Mouse (Mus musculus) yolk sac, embryonic 10.5 days (tissue): Measurements from ENCODE around the gene Rtkn2.

Experiments
- DNase-seq: peaks from one replicate; pipeline ENCODE4 v3.0.0-alpha.2; 2017; ENCODE audit warnings: low spot score

The Rtkn2 gene

DNA sequence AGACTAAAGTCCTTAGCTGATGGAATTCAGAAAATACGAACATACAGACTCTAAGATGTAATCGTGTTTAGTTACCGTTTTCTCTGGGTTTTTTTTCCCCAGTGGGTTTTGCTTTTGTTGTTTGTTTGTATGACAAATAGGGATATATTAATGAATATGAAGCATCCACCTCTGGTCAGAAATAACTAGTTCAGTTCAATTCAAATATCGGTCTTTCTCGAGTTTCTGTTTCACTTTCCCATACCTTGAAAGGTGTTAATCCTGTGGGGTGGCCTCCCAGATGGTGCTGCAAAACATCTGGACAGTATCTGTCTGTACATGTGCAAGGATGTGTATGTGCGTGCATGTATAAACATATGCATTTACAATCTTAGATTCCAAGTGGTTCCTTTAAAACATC is 61.0 kb downstream of the Rtkn2 start:
- DNase-seq = no peak

DNA sequence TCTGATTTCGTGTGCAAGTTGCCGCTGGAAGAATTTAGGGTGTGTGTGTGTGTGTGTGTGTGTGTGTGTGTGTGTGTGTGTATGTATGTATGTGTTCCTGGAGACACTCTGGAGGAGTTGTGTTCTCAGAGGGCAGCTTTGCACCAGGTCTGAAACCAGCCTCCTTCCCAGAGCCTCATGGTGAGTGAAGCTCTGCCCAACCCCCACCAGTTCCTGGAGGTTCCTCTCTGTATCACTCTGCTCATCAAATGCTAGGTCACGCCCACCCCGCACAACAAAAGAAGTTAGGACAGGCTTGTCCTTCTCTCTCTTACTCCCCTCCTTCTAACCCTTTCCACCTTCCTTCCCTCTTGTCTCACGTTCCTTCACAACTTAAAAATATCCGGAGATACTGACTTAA is 64.6 kb downstream of the Rtkn2 start:
- no peak for DNase-seq

DNA sequence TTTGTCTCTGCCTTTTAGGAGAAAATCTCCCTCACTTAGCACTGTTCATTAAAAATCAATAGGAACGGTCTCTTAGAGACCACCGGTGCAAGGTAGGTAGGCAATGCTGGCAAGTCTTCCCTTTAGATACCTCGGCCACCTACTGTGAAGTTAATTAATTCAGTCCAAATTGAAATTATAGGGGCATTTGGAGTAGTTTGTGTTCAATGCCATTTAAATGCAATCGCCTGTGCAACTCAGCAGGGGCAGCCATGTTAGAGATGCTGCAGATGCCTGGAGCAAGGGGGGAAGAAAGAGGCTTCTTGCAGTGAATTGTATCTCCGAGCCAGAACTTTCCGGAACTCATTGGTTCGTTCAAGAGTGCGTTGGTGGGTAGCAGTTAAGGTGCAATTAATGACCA is 65.5 kb downstream of the Rtkn2 start:
- DNase-seq = no peak

DNA sequence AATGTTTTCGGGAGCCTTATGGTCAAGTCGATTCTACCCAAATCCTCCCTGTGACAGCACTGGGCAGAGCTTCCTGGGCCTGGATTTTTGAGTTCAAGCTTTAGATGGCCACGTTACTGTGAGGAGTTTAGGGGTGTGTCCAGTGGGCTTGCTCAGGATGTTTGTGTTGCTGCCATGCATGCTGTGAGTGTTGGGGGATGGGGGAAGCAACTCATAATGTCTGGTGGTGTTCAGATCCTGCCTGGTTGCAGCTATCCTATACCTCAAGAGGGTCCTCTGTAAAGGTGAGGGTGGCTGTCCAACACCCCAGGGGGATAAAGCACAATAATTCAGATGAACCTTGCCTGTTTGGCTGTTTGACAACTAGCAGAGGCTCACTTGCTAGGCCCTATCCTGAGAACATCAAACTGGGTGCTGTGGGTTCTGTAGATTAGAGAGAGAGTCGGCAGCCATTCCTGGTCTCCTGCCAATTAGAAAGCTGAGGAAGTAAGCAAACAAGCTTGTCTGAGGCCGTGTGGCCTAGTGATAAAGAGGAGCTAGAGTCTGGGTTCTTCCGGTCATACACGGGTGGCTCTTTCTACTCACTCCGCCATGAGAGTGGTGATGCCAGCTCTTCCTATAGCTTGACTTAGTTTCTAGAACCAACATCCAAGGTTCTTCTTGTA is 69.4 kb downstream of the Rtkn2 start:
- DNase-seq = no peak

DNA sequence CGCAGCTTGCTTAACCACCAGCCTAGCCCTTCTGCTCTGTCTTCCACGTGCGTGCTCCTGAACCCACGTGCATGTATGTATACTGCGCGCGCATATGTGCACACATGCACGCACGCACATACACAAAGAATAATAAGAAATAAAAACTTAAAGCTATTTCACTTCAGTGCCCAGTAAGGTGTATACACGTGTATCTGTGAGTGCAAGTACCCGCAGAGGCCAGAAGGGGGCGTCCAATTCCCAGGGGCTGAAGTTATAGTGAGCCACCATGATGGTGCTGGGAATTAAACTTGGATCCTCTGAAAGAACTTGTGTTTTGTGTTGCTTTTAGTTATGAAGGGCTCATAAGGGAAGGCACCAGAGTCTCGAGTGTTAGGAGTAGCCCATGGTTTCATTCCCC is 71.5 kb downstream of the Rtkn2 start:
- DNase-seq = no peak

DNA sequence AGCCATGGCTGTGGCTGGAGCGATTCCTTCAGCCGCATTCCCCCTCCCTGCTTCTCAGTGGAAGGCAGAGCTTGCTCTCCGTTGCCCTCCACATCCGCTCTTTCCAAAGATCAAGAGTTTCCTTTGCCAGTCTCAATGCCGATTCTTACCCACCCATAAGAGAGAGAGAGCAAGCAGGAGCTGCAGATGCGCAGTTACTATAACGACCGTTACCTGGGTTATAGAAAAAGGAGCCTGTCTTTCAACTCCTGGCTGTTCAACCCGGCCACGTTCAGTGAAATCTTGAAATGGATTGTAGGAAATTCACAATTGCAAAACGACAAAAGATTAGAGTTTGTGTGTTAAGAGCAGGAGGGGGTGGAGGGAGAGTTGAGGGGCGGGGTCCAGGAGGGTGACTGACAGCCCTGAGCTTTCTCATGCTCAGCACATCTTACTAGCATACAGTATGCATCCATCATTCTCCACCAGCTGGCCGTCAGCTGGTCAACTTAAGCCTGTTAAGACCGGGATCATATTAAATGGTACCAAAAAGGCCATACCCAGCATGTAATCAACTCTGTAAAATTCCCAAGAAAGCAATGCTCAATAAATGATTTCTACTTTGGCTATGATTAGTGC is 72.1 kb downstream of the Rtkn2 start:
- DNase-seq = no peak

DNA sequence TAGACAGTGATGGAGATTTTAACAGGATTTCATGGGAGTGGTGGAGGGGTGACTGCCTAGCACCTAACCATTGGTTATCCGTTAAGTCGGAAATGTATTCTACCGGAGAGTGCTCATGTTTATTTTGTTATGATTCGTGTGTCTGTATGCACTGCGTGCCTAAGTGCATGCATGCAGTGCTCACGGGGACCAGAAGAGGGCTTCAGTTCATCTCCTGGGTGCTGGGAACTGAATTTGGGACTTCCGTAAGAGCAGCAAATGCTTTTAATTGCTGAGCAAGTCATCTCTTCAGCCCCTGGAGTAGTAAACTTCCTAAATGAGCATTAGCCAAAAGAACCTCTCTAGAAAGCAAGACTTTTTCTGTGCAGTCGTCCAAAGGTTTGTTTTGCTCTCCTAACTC is 72.9 kb downstream of the Rtkn2 start:
- DNase-seq = no peak

DNA sequence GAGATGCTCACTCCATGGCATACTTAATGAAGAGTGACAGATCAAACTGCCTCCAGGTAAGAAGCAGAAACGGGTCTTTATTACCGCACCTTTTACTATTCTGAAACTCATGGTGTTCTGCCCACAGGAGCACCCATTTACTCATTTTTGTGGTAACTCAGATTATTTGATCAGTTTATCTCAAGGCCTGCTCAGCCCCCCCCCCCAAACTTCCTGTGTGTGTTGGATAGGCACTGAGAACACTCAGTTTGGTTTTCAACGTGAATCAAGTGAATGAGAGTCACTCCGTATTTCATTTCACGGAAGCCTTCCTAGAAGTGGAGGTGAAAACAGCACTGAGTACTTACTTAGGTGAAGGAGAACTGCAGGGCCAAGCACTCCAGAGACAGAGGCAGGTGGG is 74.8 kb downstream of the Rtkn2 start:
- DNase-seq = no peak

DNA sequence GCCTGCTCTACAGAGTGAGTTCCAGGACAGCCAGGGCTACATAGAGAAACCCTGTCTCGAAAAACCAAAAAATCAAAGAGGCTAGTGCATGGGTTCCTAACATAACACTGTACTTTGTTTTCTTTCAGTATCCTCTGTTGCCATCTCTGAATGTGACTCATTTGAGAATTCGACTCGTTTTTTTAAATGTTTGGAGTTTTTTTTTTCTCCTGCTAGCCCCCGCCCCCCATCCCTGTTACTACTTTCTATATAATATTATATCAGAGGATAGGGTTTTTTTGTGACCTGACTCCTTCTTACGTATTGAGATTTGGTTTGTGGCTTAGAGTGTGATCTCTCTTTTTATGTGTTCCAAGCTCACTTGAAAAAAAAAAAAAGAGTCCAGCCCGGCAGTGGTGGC is 75.3 kb downstream of the Rtkn2 start:
- DNase-seq = no peak

DNA sequence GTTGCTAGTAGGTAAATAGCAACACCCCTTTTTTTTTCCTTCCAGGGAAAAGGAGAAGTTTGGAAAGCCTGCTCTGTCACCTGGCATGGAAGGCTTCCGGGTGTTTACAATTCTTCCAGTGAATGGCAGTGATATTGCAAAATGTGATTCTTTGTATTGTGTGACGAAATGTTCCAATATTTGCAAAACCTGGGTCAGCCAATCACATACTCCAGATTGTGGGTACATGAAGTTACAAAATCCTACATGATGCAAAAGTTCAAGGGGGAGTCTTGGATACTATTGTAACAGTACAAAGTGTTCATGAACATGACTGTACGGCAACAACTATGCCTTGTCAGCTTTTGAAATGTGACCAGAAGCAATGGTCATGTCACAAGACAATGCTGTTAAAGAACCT is 78.5 kb downstream of the Rtkn2 start:
- DNase-seq = no peak

DNA sequence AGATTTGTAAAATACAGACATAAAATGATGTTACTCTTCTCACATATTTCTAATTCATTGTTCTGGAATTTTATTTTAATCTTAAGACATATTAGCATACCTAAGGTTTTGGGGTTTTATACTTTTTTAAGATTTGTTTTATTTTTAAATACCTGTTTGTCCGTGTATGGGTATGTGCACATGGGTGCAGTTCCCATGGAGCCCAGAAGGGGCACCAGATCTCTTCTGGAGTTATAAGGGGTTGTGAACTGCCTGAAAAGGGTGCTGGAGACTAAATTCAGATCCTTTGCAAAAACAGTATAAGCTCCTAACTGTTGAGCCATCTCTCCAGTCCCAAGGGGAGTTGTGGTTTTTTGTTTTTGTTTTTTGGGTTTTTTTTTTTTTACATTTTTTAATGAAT is 79.0 kb downstream of the Rtkn2 start:
- DNase-seq = no peak

DNA sequence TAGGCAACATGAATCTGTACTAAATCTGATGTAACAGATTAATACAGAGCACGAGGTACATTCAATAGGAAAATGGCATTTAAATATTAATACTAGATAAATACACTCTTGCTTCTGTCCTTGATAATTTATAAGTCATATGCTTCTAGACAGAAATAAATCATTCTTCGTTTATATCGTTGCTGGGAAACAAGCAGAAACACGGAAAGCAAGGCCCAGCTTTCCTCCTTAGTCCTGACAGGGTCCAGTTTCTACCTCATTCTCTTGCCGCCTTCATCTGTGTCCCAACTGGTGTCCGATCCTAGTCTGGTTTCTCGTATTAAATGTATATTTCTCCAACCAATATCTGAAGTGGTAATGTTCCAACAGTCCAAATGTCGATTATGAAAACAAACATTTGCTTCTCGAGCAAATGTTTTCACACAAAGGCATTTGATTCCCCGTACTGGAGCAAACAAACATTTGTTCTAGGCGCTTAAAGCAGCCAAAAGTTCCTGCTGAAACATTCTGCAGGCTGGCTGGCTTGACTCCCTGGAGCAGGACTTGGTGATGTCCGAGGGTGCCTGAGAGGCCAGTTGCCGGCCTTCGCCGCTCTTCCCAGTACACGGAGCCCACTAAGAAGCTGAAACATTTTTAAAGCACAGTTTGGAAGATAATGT is 81.3 kb downstream of the Rtkn2 start:
- no peak for DNase-seq

DNA sequence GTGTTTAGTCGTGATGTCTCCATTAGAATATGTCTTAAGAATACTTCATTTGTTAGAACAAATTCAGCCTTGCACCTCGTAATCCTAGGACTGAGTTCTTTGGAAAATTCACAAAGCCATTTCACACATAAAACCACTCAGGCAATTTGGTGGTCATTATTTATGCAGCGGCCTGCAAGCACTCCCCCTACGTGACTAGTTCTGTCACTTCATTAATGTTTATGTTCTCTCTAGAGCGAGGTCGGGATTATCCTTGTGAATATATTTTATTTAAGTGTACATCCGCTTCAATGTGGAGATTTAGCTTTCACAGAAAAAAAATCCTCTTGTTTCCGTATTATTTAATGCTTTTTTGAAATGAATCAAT is 81.9 kb downstream of the Rtkn2 start:
- DNase-seq = no peak

DNA sequence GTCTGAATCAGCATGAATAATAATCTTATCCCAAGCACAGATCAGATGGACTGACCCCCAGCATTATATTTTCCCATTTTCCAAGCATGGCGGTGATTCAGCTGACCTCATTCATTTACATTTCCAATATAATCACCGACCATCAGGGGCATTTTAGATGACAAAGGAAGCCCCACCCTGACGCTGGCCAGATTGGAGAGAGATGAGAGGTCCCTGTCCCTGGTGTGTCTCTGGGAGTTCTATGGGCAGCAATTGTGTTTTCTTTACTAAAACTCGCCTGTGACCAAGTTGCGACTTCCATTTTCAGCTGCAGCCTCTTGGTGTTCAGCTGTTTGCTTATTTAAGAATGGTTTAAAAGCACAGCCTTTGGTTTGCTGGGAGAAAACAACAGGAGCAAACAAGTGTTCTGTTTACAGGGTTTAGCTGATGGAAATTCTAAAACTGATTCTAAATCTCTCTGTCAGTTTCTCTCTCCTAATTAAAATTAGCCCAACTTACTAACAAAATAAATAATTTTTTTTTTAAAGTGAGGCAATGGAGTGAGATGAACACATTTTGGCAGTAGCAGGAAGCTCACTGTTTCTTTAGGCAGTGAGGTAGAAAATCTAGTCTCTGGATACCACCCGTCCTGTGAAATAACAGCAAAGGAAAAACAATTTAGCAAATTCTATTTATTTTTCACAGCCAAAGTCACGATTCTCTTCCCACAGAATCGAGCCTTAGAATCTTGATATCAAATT is 84.6 kb downstream of the Rtkn2 start:
- no peak for DNase-seq

DNA sequence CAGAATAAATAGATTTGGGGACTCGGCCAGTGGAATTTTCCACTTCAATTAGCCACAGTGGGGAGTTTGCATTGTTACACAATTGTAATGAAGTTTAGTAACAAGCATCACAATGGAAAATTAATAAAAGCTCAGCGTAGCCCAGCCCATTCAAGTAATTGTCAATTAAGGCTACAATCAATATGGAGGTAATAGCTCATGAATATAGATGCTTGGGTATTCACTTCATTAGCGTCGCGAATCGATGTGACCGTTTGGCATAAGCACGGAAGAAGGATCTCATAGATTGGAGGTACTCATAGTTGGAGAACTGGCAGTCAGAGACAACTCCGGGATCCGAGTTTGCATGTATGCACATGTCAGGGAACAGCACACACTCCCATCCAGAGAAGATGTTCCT is 85.2 kb downstream of the Rtkn2 start:
- no peak for DNase-seq

DNA sequence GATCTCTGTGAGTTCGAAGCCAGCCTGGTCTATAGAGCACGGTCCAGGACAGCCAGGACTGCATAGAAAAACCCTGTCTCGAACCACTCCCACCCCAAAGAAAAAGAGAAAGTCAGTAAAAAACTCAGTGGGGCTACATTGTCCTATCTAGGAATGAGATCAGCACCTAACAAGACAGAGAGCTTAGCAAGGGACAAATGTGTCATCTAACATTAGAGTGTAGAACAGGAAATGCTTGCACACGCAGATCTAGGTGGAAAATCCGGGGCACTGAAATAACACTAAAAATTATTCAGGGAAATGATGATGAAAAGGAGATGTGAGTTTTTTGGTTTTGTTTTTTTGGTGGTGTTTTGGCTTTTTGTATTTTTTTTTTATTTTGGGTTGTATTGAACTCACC is 86.8 kb downstream of the Rtkn2 start:
- DNase-seq = no peak

DNA sequence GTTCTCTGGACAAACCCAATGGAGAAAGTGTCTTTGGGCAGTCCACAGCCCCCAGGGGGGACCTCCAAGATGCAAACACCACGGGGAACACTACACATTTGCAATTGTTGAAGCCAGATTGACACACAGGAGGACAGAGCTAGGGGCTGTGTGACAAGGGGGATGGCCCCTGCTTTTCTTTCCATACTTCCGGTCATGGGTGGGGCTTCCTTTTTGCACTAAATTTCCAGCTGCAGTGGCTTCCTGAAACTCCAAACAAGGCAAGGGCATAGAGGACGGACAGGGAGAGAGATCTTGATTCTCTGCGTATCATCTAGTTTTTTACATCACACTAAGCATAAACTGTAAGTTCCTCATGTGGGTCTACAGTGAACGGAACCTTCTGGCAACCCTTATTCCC is 88.6 kb downstream of the Rtkn2 start:
- DNase-seq = no peak

DNA sequence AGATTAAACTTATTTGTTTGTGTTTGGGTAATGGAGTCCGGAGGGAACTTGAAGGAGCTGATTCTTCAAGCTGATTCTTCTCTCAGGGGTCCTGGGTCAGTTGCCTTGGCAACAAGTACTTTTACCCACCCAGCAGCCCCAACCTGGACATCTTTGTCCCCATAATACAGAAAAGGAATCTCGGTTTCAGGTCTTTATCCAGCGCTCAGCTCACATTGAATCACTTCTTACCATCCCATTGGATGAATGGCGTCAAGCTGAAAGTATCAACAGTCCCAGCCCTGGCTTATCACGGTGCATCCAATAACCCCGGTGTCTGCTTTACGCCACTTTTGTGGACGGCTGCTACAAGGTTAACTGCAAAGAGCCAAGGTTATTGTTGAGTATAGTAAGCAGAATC is 89.1 kb downstream of the Rtkn2 start:
- DNase-seq = no peak

DNA sequence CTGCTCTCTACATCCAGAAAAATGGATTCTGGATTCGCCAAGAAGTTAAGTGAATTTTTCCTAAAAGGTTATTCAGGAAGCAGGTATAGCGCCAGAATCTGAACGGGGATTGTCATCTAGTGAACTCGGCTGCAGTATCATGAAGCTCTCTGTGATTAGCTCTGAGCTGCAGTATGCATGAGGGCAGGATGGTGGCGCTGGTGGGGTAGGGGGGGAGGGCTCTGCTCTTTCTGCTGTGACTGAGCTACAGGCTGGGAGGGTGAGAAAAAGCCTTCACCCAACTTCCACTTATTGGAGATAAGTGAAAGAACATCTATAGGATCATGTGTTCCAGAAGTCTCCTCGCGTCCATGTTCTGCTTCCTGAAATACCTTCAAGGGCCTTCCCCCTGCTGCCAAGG is 91.7 kb downstream of the Rtkn2 start:
- no peak for DNase-seq

DNA sequence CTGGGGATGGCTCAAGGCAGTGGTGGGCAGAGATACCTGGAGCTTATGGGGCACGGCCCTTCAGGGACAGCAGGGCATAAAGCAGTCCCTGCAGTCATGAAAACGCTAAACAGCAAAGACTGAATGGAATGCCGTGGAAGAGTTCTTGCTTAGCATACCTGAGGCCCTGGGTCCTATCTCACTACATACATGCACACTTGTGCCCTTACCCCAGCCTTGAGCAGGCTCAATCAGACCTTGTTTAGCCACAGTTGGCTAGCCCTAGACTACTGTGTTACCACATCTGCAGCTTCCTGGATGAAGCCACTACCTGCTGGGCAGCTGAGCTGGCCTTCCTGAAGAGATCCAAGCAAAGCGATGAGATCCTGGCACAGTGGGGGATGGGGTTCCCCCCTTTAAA is 93.3 kb downstream of the Rtkn2 start:
- no peak for DNase-seq

DNA sequence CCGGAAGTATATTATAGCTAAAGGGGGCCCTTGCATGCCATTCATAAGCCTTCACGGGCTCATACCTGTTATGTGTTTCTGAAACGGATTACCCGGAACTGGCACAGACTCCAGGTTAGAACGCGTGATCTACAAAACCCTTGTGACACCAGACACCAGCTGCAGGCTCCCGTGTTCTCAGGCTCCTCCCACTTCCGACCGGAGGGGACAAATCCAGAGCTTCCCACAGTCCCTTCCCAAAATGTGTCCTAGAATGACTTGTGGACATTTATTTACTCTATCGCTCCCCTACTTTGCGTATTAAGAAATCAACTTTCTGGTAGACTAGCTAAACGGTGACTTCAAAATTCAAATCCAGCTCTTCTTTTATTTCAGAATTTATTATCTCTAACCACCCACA is 94.9 kb downstream of the Rtkn2 start:
- DNase-seq = no peak

DNA sequence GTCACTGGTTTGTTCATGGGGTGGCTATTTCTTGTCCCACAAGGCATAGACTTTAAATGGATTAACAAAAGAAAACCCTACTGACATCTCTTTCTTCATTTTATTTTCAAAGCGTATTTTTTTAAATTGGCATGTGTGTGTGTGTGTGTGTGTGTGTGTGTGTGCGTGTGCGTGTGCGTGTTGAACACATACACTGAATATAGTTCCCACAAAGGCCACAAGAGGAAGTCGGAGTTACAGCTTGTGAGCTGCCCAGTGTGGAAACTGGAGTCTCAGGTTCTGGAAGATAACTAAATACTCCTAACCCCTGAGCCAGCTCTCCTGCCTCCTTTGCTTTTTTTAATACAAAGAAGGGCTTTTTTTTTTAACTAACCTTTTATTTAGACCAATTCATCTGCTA is 95.8 kb downstream of the Rtkn2 start:
- no peak for DNase-seq

DNA sequence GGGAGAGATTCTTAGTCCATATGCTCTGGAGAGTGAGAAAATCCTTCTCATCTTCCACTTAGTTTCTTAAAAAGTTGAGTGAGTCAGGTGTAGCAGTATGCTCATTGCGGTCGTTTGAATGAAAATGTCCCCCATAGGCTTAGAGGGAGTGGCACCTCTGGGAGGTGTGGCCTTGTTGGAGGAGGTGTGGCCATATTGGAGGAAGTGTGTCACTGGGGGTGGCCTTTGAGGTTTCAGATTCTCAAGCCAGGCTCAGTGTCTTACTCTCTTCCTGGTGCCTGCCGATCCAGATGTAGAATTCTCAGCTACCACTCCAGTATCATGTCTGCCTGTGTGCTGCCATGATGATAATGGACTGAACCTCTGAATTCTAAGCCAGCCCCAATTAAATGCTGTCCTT is 99.3 kb downstream of the Rtkn2 start:
- no peak for DNase-seq
